Mouse (Mus musculus) mature B cell (primary cell): ENCODE results near the gene Mmaa.

Experiments used
- in situ Hi-C: fragments of 300-500 bp; cut with MboI; formaldehyde crosslinking; loops from 2 replicates; pipeline ENCODE4 v1.14.3; 2019

Mmaa gene

DNA sequence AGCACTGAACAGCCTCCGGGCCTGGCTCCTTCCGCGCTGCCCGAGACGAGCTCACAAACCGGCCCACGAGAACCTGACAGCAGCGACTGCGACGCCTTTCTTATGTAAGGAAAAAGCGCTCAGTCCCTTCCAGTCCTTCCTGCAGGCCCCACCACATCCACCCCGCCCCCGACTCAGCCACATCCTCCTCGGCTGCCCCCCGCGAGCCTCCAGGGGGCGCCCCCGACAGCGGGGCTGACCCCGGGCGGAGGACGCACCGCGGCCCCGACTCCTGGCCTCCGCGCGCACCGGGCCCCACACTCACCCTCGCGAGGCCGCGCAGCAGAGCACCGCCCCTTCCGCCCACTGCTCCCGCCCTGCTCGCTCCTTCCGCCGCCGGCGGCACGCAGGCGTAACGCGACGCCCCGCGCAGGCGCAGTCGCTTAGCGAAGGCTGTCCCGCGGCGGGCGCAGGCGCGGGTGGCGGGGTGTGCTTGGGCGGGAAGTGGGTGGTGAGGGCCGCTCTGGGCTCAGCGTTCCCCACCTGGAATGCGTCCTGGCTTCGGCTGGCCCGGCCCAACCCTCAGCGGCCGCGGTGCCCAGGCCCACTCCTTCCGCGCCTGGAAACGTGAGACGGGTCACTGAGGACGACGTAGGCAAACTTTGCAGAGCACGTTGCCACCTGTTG, at the start of gene Mmaa:
Mmaa (minus strand) TSS at position 328 of the 666 bp plus-strand sequence.
- in situ Hi-C loops: no loop called here

DNA sequence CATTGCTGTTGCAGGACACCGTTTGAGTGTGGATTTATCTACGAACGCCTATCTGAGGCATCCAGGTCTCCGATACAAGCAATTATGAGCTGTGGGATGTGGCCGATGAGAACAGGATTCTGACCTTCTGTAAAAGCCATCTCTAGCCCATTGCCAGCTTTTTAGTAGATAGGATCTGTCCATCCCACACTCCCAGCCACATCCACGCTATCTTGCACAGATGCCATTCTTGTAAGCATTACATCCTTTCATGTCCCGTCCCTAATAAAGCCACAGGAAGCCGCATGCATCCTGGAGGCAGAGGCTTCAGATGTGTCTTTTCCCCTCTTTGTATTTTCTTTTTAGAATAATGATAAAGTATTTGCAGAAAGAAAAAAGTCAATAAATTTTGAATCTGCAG, 46.5 kb upstream of the Mmaa start:
- in situ Hi-C loops: no loop called here

DNA sequence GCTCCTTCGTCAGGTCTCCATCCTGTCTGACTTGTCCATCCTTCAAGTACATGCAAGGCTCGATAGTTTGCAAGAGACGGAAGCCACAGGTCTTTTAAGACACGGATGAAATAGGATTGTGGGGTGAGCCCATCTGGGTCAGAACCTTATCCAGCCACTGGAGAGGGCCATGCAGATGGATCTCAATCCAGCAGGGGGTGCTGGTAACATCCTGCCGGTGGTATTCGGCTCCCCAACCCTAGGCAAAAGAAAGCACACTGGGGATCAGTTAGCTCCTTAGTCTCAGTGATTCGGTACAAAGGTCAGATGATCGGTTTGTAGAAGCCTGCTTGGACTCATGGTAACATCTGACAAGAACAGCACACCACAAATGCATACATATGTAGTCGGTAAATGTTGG, 44.8 kb upstream of the Mmaa start:
- in situ Hi-C loops: no loop called here

DNA sequence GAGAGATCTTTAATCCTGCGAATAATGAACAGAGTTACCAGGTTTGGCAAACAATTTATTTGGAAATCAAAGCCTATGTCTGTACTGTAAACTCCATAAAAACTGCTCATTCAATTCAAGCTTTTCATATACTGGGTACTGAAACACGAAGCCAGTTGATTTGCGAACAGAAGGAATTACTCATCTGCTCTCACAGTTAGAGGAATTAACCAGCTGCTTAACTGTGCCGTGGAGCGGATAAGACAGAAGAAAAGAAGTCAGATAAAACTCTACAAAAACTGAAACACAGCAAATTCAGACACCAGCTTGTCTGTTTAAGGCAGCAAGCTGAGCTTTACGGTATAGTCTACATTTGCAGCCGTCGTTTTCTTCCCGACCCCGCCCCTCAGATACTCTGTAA, 43.9 kb upstream of the Mmaa start:
- in situ Hi-C loops: no loop called here

DNA sequence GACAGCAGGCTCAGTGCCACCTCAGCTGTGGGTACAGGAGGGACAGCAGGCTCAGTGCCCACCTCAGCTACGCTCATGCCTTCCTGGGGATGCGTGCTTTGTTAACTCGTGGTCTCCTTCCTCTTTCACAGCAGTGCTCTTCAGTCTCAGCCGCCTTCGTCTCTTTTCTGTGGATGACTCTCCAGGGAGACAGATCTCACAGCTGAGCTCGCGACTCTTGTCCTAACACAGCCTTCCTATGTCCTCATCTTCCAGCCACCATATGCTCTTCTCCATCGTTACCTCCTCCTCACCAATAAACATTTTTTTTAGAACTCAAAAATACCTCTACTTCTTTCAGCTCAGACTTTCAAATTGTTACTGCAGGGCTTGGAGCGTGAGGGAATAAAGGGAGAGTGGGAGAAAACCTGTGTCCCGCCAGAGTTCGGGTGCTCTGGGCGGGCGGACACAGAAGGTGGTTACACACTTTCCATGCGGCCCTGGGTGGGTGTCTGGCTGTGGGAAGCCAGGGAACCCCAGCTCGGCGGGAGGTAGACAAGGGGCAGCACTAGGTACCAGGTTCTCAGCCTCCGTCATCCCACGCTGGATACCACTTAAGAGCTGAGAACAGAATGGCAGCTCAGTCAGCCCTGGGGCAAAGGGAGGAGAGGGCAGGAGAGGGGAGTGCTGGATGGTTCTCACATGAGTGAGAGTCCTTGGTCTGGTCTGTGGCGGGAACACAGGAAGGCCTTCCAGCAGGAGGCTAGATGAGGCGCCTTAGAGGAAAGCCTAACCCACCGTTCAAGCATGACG, 37.6 kb upstream of the Mmaa start:
- in situ Hi-C loops: no loop called here

DNA sequence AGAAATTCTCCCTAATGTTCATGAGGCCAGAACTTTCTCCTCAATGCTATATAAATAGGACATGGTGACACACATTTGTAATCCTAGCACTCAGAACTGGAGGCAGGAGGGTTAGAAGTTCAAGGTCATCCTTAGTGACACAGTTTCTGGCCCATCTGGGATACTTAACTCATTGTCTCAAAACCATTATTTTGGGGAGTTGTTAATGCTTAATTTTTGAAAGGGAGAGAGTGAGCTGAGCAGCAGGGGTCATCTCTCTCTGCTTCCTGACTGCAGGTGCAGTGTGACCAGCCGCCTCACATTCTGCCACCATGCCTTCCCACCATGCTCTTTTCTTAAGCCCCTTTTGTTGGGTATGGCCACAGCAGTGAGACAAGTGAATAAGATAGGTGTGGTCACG, 36.8 kb upstream of the Mmaa start:
- in situ Hi-C loops: no loop called here

DNA sequence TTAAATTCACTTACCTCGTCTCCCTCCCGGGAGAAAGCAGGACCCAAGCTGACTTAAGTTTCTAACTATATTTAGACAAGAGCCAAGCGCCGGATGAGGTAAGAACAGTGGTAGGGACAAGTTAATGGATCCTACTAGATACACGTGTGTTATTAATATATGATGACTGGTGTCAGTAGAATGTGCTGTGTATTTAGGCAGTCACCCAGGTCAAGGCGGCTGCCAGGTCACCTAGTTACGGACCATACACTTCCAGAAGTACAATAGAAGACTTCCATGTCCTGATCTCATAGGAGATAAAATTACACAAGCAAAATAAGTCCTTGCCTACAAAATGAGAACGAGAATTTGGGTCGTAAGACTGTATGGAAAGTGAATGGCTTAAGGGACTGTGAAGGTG, 36.3 kb upstream of the Mmaa start:
- in situ Hi-C loops: no loop called here

DNA sequence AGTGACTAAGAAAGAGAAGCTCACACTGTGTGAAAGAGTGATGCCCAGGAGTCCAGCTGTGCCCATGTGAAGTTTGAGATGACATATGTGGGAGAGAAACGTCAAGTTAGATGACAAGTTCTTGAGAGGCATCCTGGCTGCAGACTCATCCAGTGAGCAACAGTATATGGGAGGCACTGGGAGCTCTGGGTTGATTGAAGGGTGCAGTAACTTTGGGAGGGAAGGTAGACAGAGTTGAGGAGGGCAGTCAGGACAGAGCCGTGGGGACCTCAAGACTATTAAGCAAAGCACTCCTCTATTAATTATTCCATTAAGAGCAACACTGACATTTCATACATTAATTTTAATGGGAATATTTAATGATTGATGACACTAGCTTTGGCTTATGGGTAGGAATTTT, 35.0 kb upstream of the Mmaa start:
- in situ Hi-C loops: no loop called here

DNA sequence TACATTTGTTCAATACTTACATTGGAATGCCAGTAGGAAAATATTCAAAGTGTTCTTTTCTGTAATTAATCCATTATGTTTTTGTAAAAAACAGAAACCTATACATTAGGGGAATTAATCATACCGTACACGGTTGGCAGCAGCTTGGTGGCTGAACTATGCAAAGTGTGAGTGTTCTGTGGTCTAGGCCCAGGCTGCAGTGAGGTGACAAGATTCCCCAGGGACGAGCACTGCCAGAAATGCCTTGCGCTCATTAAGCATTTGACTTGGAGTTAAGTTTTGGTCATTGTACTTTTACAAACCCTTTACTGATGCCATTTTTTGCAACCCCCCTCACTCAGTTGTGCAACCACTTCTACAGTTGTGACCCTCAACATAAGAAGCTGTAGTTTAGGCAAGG, 34.4 kb upstream of the Mmaa start:
- in situ Hi-C loops: no loop called here

DNA sequence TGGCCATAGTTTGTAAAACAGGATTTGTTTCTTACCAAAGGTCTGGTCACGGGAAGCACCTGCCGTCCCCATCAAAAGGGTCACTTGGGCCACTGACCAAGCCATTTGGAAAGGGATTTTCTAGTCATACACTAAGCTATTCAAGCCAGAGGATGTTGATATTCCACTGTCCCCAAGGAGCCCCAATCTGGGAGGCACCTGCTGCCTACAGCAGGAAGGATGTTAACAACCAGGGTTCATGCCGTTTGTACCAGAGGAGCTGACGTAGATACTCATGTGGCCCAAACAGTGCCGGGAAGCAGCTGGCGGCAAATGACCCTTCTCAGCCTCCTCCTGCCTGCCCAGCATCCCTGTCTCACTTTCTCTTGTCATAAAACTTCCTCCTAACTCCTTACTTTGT, 30.8 kb upstream of the Mmaa start:
- in situ Hi-C loops: no loop called here

DNA sequence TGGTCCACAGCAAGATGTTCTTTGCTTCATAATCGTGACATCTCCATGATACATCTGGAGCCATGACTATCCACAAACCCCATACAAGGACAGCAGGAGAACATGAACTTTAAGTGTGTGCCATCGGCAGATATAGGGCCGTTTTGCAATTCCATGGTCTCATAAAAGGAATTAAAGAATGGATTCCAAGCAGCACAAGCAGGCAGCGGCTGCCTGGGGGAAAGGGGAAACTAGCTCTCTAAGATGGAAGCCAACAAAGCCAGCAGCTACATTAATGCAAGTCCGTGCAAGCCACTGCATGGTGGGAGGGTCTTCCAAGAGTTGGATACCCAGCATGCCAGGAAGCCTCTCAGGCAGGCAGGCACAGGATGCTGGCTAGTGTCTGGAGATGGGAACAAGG, 30.2 kb upstream of the Mmaa start:
- in situ Hi-C loops: loop anchor here (25.0 kb wide), 1 partner anchor 262 kb away; no protein-coding TSS in a partner anchor

DNA sequence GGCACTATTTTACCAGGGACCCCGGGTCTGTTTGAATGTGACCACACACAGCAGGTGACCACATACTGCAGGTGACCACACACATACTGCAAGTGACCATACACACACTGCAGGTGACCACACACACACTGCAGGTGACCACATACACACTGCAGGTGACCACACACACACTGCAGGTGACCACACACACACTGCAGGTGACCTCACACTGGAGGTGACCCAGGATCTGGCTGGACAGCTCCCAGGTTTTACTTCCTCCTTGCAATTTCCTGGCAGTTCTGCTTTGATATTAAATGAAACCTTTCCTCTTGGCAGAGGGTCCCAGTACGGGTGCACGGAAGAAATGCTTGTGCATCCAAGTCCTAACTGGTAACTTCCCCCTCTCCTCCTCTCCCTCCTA, 29.3 kb upstream of the Mmaa start:
- in situ Hi-C loops: loop anchor here (25.0 kb wide), 1 partner anchor 263 kb away; no protein-coding TSS in a partner anchor

DNA sequence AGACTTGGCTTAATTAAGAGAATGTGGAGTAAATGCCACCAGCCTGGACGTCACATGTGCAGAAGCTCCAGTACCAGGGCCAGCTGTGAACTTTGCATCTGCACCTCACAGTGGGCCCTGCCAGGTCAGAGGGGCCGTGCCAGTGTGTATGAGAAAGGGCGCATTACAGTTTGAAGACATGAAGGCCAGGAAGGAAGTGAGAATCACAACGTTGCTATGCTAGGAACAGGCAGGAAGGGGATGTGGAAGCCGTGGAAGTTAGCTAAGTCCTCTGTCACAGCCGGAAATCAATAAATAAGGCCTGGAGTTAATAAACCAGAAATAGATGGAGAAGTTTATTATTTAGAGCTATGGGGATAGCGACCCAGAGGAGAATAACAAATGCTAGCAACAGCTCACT, 28.4 kb upstream of the Mmaa start:
- in situ Hi-C loops: loop anchor here (25.0 kb wide), 1 partner anchor 264 kb away; no protein-coding TSS in a partner anchor

DNA sequence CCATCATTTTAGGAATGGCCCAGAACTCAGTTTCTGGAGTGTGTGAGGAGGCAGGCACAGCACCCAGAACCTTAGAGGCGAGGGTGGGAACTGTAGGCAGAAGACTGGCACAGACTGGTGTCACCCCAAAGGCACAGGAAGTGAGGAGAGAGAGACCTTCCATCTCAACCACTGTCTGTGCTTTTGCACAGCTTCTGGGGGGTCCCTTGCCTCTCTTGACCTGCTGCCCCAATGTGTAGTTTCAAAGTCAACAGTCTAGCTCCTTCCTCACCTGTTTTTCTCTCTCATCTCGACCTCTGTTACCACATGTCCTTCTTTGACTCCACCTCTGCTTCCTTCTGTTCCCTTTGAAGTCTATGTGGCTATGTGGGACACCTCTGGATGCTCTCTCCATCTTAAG, 16.1 kb upstream of the Mmaa start:
- in situ Hi-C loops: loop anchor here (25.0 kb wide), 1 partner anchor 276 kb away; no protein-coding TSS in a partner anchor

DNA sequence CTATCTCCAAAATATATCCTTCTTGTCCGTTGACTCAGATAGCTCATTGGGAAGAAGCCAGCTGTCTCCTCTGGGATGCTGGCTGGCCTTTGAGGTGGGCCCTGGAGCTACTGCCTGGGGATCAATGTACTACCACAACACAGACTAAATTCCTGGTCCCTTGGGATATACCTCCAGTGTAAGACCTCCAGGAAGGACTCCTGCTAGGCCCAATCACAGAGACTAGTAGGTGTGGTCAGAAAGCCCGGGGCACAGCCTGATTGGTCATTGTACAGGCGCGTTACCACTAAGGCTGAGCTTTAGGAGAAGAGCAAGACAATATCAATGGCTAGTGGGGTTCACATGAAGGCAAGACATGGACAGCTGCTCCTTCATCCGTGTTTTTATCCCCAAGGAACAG, 11.2 kb upstream of the Mmaa start:
- in situ Hi-C loops: loop anchor here (25.0 kb wide), 1 partner anchor 281 kb away; no protein-coding TSS in a partner anchor

DNA sequence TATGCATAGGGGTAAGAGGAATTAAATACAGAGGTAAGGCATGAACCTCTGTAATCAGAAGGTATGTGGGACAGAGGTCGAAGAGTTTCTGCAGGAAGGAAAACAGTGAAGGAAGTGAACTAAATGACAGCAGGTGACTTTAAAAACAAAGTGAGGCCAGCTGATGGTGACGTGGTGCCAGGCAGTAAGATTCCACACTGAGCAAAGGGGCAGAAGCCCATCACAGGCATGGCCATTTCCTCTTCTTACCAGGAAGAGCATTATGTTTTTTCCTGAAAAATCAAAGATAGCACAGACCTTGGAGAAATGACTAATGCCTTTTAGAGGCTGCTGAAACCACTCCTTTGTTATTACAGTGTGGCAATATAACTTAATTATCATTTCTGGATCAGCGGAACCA, 6.8 kb upstream of the Mmaa start:
- in situ Hi-C loops: loop anchor here (25.0 kb wide), 1 partner anchor 286 kb away; no protein-coding TSS in a partner anchor

DNA sequence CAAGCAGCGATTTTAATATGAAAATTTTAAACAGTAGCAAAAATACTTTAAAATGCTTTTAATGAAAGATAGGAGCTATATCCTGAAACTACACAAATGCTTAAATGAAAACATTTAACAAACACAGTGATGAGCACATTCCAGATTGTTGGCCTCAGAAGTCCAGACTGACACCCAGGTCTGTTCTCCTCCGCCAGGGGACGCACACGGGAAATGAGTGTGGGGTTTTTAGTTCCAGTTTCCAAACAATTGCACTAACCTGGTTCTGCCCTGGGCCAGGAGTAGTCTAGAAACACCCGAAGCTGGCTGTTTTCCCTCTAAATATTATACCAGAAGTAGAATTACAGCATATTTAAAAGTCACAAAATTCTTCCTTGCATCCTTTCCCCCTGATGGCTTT, 5.0 kb upstream of the Mmaa start:
- in situ Hi-C loops: loop anchor here (25.0 kb wide), 1 partner anchor 288 kb away; no protein-coding TSS in a partner anchor

DNA sequence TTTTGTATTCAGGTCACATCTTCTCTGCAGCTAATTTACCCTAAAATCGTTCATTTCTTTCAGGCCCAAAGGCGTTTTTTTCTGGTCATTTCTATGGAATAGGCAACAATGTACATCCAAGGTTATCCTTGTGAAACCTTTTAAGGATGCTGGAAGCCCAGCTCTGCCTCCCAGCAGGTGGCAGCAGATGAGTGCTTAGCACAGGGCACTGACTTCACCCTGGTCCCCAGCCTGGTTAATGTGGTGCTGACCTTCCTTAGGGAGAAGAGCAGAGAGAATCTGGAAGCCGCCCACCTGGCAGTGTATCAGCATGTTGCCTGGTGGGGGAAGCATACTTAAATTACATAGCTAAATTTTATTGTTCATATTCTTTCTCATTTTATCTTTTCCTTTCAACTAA, 3.0 kb upstream of the Mmaa start:
- in situ Hi-C loops: no loop called here

DNA sequence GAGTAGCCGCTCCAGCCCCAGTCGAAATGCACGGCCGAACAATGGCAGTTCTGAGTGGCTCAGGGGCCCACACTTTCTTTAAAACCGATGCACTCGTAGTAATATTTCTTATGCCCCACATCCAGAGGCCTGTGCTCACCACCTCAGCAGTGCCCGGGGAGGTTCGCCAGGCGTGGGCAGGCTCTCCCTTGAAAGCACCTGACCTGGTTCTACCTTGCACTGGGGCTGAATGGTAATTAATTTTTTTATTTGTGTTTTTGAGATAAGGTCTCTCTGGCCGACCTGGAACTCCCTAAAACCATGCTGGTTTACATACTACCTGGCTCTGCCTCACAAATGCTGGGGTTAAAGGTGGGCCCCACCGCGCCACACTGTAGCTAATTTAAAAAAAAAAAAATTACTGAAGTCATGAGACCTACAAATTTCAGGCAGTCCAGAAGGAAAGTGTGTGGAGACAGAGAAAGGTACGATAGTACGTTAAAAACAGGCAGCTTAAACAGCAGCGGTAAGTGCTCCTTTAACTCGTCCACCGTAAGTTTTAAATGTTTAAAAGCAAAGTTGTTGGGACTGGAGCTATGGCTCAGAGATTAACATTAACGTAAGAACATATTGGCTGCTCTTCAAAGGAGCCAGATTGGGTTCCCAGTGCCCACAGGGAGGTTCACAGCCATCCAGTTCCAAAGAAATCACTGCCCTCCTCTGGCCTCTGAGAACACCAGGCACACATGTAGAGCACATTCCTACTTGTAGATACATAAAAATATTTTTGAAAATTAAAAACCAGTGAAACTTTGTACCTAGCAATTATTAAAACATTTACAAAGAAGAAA, 754 bp upstream of the Mmaa start:
- in situ Hi-C loops: no loop called here

DNA sequence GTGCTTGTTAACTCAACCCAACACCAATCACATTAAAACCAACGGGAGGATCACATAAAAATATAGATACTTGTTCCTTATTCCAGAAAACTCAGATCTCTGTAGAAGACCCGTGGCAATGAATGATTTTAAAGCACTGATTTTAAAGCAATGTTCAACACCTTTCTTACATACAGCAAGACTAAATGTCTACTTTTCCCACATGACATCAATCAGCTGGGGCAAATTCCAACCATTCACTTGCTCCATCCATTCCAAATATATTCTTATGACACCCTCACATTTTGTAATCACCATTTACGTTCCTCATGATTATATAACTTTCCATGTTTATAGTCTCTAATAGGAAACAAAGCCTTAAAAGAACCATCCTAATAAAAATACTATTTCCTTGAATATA, 896 bp downstream of the Mmaa start:
- in situ Hi-C loops: no loop called here

DNA sequence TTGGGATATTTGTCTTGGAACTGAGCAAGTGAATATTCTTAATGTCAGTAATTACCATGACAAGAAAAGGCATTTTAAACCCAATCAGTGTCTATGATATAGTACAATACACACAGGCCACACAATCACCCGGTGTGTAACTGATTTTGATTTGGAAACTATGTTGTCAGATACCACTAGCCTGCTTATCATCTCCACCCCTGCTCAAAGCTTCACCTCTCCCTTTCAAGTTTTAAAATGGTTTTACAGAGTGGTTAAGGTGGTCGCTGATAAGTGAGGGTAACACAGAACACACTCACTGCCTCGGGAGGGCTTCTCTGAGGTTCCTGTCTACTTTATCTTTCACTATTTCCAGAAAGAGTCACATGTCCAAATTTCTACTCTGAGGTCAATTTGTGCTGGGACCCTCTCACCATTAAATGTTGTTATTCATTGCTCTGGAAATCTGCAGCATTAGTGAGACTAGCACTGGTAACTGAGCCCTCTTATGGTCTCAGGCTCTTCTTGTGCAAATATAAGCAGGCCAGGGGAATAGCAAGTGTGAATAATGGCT, 1.9 kb downstream of the Mmaa start:
- in situ Hi-C loops: no loop called here

DNA sequence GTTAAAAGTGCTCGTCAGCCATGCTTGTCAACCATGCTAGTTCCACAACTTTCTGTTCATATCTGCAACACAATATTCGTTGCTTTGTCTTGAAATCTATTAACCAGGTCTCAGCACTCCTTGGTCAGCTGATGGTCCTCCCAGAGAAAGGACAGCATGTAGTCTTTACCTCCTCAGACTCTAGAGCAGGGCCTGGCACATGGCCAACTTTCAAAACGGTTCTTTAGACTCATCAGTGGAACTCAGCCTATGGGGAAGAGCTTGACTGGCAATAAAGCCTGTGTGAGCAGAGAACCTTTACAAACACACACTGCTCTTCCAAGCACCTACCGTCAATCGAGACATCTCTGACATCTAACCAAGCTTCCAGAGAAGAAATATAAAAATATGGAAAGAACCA, 5.1 kb downstream of the Mmaa start:
- in situ Hi-C loops: no loop called here
